Mouse (Mus musculus) midbrain, embryonic 14.5 days (tissue): ENCODE data around the gene Robo2. TPM values are rescaled to one million over a fixed set of nuclear protein-coding genes. Genes with fewer than 3 reads are reported as not detected.

Source experiments
- ATAC-seq: fragments of 200-750 bp; cut with Nextera tagmentation; 2 replicates; pipeline ENCODE4 v1.8.0; 2017; ENCODE audit warnings: moderate number of reproducible peaks, moderate library complexity; ENCODE audit not compliant: low FRiP score, low TSS enrichment
- DNase-seq: peaks from one replicate; pipeline ENCODE4 v3.0.0-alpha.2; 2015
- H3K27ac ChIP-seq: fragments of 300-500 bp; sonication (generic); replicated peaks from 2 replicates; pipeline ENCODE4 v1.5.1; 2014; ENCODE audit warnings: mild to moderate bottlenecking, low read depth, low read length, moderate library complexity
- H3K27me3 ChIP-seq: fragments of 300-500 bp; sonication (generic); 2 replicates; pipeline ENCODE4 v1.6.1; 2014; ENCODE audit warnings: low read length, control low read depth, mixed read lengths; ENCODE audit not compliant: control insufficient read depth, insufficient read depth
- H3K36me3 ChIP-seq: fragments of 300-500 bp; sonication (generic); 2 replicates; pipeline ENCODE4 v1.6.1; 2014; ENCODE audit warnings: low read length, control low read depth; ENCODE audit not compliant: control insufficient read depth, insufficient read depth
- H3K4me1 ChIP-seq: fragments of 300-500 bp; sonication (generic); 2 replicates; pipeline ENCODE4 v1.6.1; 2014; ENCODE audit warnings: mild to moderate bottlenecking, antibody characterized with exemption, low read length, control low read depth; ENCODE audit not compliant: control insufficient read depth, insufficient read depth
- H3K4me2 ChIP-seq: fragments of 300-500 bp; sonication (generic); 2 replicates; pipeline ENCODE4 v1.6.1; 2014; ENCODE audit warnings: mild to moderate bottlenecking, low read length, moderate library complexity
- H3K4me3 ChIP-seq: fragments of 300-500 bp; sonication (generic); replicated peaks from 2 replicates; pipeline ENCODE4 v1.5.1; 2014; ENCODE audit warnings: low read depth, low read length
- H3K9ac ChIP-seq: fragments of 300-500 bp; sonication (generic); replicated peaks from 2 replicates; pipeline ENCODE4 v1.6.1; 2014; ENCODE audit warnings: mild to moderate bottlenecking, low read length, moderate library complexity
- H3K9me3 ChIP-seq: fragments of 300-500 bp; sonication (generic); 2 replicates; pipeline ENCODE4 v1.6.1; 2016; ENCODE audit warnings: low read length, control low read depth, mixed read lengths; ENCODE audit not compliant: control insufficient read depth
- WGBS: fragments of 180-500 bp; shearing (Covaris S2); extraction: QIAGEN DNeasy Blood & Tissue Kit; methylation state at CpG from one replicate; pipeline ENCODE4 v1.1.7; 2014; 5-methylcytosine and 5-hydroxymethylcytosine counted together
- polyA plus RNA-seq: library from polyadenylated mRNA; unstranded; fragments of >200 nt; fragmentation: Nextera tagmentation; extraction: Ambion mirVana; gene quantifications from 2 replicates; pipeline ENCODE4 v1.2.1, GENCODE M21; 2014

Robo2 gene
- polyA plus RNA-seq, 1 experiment from 2014 or later, result 123 TPM

DNA sequence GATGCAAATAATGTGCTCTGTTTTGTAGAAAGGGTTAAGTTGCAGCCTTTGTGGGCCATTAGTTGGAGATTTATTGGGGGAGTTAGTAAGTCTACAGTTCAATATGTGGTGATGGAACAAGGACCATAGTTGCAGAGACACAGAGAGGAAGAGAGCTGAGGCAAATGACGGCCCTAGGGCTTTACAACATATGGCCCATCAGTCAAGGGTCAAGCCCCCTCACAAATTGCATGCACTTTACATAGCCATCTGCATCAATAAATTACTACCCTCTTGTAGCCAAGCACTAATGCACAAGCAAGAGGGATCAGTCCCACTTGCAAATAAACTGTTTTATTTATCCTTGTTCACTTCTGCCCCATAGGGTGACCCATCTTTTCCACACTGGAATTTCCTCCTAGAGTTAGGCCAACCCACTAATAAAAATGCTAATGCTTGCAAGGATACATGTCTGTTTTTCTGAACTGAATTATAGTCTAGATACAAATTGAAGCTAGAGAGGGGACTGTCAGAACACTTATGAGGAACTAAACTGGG is 194.7 kb downstream of the Robo2 start:
- no peaks in the 10 kb centered on the region for H3K4me1 ChIP-seq
- H3K9me3 ChIP-seq, result no peaks in the 10 kb centered on the region
- no peak overlapping the region for H3K4me3 ChIP-seq
- no peaks in the 10 kb centered on the region for H3K27me3 ChIP-seq
- H3K36me3 ChIP-seq, result no peaks in the 10 kb centered on the region
- no peak overlapping the region for H3K9ac ChIP-seq
- H3K4me2 ChIP-seq, result no peak overlapping the region
- no peak for ATAC-seq
- DNase-seq, result no peak
- no peak overlapping the region for H3K27ac ChIP-seq
- WGBS, result 66% methylated on average over 1 of the region's 1 CpGs

DNA sequence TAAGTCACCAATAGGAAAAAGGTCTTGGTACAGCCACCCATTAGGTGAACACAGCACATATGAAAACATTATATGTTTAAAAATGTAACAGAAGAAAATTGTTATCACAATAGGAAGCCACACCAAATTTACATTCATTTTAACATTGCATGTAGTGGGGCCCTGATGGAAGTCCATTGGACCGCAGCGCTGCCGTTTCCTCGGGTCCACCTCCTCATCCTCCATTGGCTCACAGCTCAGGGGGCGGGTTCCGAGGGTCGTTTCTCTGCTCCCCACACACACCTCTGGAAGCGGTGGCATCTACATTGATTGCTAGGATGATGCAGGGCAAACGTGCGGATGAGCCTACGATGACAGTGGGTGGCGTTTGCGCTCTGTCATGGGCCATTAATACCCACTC is 195.8 kb downstream of the Robo2 start:
- Histone ChIP-seq H3K27me3 (no peaks in the 10 kb centered on the region), H3K36me3 (no peaks in the 10 kb centered on the region), H3K9me3 (no peaks in the 10 kb centered on the region), H3K4me2 (no peak overlapping the region), H3K4me1 (no peaks in the 10 kb centered on the region), H3K4me3 (no peak overlapping the region), H3K27ac (no peak overlapping the region), H3K9ac (no peak overlapping the region)
- DNase-seq, result no peak
- WGBS, result 92% methylated on average over 13 of the region's 13 CpGs
- no peak for ATAC-seq

DNA sequence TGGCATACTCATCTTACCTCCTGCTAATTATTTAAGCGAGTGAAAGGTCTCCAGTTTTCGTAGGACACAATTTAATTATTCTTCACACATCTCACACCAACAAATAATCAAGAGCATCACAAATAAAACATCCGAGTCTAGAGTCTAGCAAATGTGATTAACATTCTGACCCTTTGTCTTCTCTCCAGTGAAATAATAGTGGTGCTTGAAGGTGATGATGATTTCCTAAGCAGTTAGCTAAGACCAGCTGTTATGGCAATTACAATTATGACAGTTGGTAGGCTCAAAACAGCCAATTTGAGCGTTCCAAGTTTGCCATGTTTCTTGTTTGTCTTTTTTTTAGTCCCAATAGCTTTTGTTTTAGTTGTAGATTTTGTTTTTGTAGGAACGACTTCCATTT is 210.9 kb downstream of the Robo2 start:
- DNase-seq (no peak), ATAC-seq (no peak)
- no peak overlapping the region for H3K9ac ChIP-seq
- H3K27ac ChIP-seq, result no peak overlapping the region
- no peak overlapping the region for H3K4me2 ChIP-seq
- no peaks in the 10 kb centered on the region for H3K27me3 ChIP-seq
- no peak overlapping the region for H3K4me3 ChIP-seq
- H3K36me3 ChIP-seq, result no peaks in the 10 kb centered on the region
- 82% methylated on average over 5 of the region's 5 CpGs for WGBS
- no peaks in the 10 kb centered on the region for H3K4me1 ChIP-seq
- no peaks in the 10 kb centered on the region for H3K9me3 ChIP-seq

DNA sequence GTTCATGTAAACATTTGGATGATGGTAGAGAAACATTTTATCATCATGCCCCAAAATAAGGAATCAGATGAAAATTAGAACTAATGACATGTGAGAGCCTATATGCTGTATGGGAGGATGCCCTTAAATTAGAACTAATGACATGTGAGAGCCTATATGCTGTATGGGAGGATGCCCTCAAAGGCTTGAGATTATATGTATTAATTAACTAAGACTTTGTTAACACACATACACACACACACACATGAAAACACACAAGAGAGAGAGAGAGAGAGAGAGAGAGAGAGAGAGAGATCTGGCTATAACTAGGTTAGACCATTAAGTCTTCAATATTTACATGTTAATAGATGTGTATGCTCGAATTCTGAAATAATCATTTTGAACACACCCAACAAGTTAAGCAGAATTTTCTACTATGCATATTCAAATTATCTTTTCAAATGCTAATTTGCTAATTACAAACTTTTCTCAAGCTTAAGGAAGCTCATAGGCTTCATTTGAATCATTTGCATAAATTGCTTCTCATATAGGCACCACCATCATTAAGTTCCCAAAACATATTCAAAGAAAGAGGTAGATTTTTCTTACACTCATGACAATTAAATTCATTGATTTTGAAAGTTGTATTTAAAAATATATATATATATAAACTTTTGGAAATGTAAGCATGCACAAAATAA is 211.5 kb downstream of the Robo2 start:
- Histone ChIP-seq H3K4me2 (no peak overlapping the region), H3K27ac (no peak overlapping the region), H3K4me3 (no peak overlapping the region), H3K9ac (no peak overlapping the region), H3K9me3 (no peaks in the 10 kb centered on the region), H3K27me3 (no peaks in the 10 kb centered on the region), H3K4me1 (no peaks in the 10 kb centered on the region), H3K36me3 (no peaks in the 10 kb centered on the region)
- whole genome bisulfite sequencing, result 80% methylated on average over 1 of the region's 1 CpGs
- ATAC-seq (no peak), DNase-seq (no peak)

DNA sequence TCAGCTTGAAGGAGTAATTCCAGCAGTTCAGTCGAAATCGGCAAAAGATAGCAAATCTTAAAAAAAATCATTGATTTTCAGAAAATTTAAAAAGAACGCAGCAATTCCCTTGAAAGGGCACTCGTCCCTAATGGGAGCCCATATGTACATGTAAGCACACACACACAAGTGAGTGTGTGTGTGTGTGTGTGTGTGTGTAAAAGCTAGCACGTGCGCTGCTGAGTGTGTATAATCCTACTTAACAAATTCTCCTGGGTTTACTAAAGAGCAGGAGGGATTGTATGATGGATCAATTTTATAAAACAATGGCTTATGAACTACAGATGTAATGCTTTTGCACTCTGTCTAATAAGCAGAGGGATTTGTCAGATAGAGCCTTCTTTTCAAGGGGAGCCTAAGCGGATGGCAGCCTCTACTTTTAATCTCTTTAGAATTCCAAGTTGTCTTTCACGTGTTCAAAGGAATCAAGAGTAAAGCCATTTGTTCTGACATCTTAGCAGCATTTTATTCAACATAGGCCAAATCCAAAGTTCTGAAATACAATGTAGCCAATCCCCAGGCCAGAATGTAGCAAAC is 218.6 kb downstream of the Robo2 start:
- peak; percentile 34; the same call in 1 of the 2 replicates for ATAC-seq
- WGBS, result 35% methylated on average over 8 of the region's 8 CpGs
- Histone ChIP-seq H3K4me3 (no peak overlapping the region), H3K9ac (no peak overlapping the region), H3K36me3 (no peaks in the 10 kb centered on the region), H3K27me3 (no peaks in the 10 kb centered on the region), H3K4me1 (no peaks in the 10 kb centered on the region), H3K9me3 (no peaks in the 10 kb centered on the region), H3K27ac (no peak overlapping the region), H3K4me2 (no peak overlapping the region)
- DNase-seq, result peak; percentile 39

DNA sequence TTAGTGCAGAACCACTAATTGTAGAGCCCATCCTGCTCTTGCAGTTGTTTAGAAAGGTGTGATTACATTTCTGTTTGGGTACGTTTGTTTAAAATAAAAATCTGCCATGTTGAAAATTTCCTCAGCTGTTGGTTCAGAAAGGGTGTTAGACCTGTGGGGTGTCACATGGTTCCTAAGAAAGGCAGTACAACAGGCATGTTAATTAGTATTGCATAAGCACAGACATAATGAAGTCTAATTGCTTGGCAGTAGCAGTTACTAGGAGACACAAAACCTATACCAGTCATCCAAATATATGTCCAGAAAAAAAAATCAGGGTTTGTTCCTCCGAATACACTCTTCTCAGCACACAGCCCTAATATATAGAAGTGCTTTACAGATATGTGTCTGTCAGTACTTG is 220.0 kb downstream of the Robo2 start:
- H3K9me3 ChIP-seq, result no peaks in the 10 kb centered on the region
- H3K4me2 ChIP-seq, result no peak overlapping the region
- no peaks in the 10 kb centered on the region for H3K4me1 ChIP-seq
- no peak overlapping the region for H3K9ac ChIP-seq
- 81% methylated on average over 2 of the region's 2 CpGs for WGBS
- no peaks in the 10 kb centered on the region for H3K36me3 ChIP-seq
- H3K27ac ChIP-seq, result no peak overlapping the region
- DNase-seq, result no peak
- H3K27me3 ChIP-seq, result no peaks in the 10 kb centered on the region
- no peak overlapping the region for H3K4me3 ChIP-seq
- no peak for ATAC-seq

DNA sequence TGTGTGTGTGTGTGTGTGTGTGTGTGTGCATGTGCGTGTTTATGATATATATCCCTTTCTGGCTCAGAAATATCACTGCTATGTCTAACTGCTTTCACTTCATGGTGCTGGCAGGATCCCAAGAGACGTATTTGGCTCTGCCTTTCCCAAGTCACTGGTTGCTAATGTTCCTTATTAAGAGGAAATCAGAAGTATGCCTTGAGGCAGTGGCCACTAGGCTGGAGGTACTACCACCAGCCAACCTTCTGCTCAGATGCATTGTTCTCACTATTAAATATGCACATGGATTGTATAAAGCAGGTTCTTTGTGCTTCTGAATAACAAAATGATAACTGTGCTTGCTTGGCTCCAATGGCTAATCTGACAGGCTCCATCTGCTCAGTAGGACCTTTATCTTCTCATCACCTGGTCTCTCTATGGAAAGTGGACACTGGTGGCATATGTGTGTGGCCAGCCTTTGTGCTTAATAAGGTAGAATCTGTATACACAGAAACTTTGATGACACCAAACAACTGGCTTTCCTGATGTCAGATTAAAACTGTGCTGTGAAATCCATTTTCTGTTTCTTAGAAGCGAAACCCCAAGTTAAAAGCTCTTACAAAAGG is 229.0 kb downstream of the Robo2 start:
- H3K27ac ChIP-seq, result peak overlapping the region; percentile 68

DNA sequence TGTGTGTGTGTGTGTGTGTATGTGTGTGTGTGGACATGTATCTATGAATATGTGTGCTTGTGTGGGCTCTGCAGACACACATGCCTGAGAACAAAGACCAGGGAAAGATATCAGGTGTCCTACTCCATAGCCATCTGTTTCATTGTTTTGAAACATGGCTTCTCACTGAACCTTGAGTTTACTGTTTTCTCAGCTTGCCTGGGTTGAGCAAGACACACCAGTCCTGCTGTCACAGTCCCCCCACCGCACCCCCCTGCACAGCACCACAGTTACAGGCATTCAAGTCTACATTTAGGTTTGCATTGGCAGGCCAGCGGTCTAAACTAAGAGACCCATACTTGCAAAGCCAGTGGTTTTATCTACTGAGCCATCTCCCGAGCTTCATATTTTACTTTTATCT is 239.0 kb downstream of the Robo2 start:
- WGBS, result 86% methylated on average over 3 of the region's 3 CpGs
- no peak overlapping the region for H3K4me2 ChIP-seq
- ATAC-seq, result no peak

More for the DNA sequence above, 229.0 kb downstream of the Robo2 start:
- Histone ChIP-seq H3K9me3 (no peaks in the 10 kb centered on the region), H3K4me3 (no peak overlapping the region), H3K9ac (no peak overlapping the region), H3K4me2 (no peak overlapping the region), H3K4me1 (no peaks in the 10 kb centered on the region), H3K27me3 (no peaks in the 10 kb centered on the region), H3K36me3 (no peaks in the 10 kb centered on the region)
- 49% methylated on average over 3 of the region's 3 CpGs for WGBS
- DNase-seq (peak; percentile 69), ATAC-seq (peak; percentile 55; the same call in 1 of the 2 replicates)

More for the DNA sequence above, 239.0 kb downstream of the Robo2 start:
- no peaks in the 10 kb centered on the region for H3K9me3 ChIP-seq
- H3K4me3 ChIP-seq, result no peak overlapping the region
- no peak for DNase-seq
- no peaks in the 10 kb centered on the region for H3K36me3 ChIP-seq
- no peak overlapping the region for H3K9ac ChIP-seq
- no peak overlapping the region for H3K27ac ChIP-seq
- H3K27me3 ChIP-seq, result no peaks in the 10 kb centered on the region
- no peaks in the 10 kb centered on the region for H3K4me1 ChIP-seq
